Mouse (Mus musculus): ENCODE measurements around the gene Ldlrad2. TPM values are rescaled to one million over a fixed set of nuclear protein-coding genes. Genes with fewer than 3 reads are reported as not detected.
"Not testable (repeated sequence)": the region's sequence is repeated elsewhere in the genome, so short reads cannot be mapped to it uniquely, and the experiment has no call there.

The Ldlrad2 gene
- polyA plus RNA-seq, 1 experiment from 2014 or later, result not detected

DNA sequence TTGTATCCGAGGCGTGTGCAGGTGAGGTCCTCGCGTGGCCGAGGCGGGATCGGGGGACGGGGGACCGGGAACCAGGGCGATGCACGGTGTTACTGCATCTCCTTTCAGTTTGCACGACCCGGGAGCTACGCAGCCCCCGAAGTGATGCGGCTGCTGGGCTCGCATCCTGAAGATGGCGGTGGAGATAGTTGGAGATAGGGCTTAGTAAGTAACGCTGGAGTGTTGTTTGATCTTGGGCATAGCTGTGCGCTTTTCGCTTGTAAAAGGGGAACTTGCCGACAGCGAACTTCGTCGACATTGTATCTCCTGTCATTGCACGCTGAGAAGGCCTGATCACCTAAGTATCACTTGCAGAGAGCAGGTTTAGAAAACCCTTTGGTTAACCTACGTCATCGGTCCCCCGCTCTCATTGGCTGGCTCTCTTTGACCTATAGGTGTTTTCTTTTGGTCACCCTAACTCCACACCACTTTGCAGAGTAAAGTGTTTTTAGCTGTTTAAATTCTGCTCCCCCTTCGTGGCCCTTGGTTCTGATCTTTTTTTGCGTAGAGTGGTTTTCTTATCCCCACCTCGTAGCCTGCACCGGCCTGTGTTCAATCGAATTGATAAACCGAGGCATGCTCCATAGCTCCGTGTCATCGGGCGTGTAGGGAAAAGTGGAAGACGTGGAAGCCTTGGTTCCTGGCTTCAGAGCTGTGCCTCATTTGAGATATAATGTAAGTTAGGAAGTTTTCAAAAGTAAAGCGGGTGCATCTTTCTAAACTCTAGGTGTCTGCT, 20.3 kb upstream of the Ldlrad2 start:
- no peaks in the 10 kb centered on the region for H3K9me3 ChIP-seq (ENCODE audit: control insufficient read depth, low read length)
- peak overlapping the region; percentile 67 for H3K4me2 ChIP-seq (ENCODE audit: low read depth, low read length)
- peak overlapping the region; percentile 82 for H3K9ac ChIP-seq (replicated peaks; ENCODE audit: low read depth, low read length)
- WGBS, result 6% methylated on average over 40 of the region's 40 CpGs
- peaks cover 18% of the 10 kb centered on the region for H3K4me1 ChIP-seq (ENCODE audit: control insufficient read depth, insufficient read depth, low read length)
- no peaks in the 10 kb centered on the region for H3K27me3 ChIP-seq (ENCODE audit: control insufficient read depth, insufficient read depth, low read length)
- peak overlapping the region; percentile 63 for H3K4me3 ChIP-seq (ENCODE audit: low read depth, low read length)
- peak overlapping the region; percentile 99 for H3K27ac ChIP-seq (ENCODE audit: low read depth, low read length)
- ATAC-seq (ENCODE audit: low read depth), result no peak
- H3K36me3 ChIP-seq (ENCODE audit: control insufficient read depth, insufficient read depth, low read length), result no peaks in the 10 kb centered on the region

DNA sequence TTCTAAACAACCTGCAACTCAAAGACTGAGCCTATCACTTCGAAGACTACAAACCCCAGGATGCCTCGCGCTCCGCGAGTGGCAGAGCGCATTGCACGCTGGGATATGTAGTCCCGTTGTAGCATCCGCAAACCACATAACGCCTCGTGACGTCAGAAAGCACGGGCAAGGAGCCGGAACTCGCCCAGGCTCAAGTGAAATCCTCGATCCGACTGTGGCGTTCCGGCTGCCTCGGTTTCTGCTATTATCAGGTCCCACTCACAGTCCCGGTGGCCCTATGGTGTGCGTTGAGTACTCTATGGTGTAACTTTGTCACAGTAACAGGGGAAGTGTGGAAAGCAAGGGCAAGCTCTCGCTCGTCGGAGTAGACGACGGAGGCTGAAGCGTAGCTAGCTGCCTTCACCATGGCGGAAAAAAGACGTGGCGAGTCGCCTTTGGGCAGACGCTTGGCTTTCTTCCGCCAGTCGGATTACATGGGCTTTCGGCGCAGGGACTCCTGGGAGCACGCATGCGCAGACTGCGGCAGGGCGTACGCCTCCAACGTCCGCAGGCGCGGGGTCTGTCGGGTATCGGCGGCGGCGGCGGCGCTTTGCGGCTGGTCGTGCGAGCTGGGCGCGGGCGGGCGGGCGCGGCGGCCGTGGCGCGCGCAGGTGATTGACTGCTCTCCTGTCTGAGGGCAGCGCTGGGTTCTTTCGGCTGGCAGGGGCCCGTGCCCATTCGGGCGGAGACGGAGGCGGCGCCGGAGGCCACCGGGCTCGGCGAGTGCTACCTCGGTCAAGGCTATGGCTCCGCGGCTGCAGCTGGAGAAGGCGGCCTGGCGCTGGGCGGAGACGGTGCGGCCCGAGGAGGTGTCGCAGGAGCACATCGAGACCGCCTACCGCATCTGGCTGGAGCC, 19.5 kb upstream of the Ldlrad2 start, which contains the start of gene Usp48:
TSS of gene Usp48 (plus strand) at position 155 of the 895 bp plus-strand sequence.
- Histone ChIP-seq H3K27ac (ENCODE audit: low read depth, low read length) (peak within 1 kb of the TSS; percentile 99), H3K4me3 (ENCODE audit: low read depth, low read length) (peak within 1 kb of the TSS; percentile 63), H3K4me2 (ENCODE audit: low read depth, low read length) (peak within 1 kb of the TSS; percentile 67), H3K4me1 (ENCODE audit: control insufficient read depth, insufficient read depth, low read length) (peaks cover 18% of the 10 kb centered on the region), H3K9me3 (ENCODE audit: control insufficient read depth, low read length) (no peaks in the 10 kb centered on the region), H3K36me3 (ENCODE audit: control insufficient read depth, insufficient read depth, low read length) (no peaks in the 10 kb centered on the region), H3K9ac (replicated peaks; ENCODE audit: low read depth, low read length) (peak within 1 kb of the TSS; percentile 82), H3K27me3 (ENCODE audit: control insufficient read depth, insufficient read depth, low read length) (no peaks in the 10 kb centered on the region)
- under 1% methylated on average over 91 of the region's 92 CpGs for WGBS
- peak; percentile 95 for ATAC-seq (ENCODE audit: low read depth)

DNA sequence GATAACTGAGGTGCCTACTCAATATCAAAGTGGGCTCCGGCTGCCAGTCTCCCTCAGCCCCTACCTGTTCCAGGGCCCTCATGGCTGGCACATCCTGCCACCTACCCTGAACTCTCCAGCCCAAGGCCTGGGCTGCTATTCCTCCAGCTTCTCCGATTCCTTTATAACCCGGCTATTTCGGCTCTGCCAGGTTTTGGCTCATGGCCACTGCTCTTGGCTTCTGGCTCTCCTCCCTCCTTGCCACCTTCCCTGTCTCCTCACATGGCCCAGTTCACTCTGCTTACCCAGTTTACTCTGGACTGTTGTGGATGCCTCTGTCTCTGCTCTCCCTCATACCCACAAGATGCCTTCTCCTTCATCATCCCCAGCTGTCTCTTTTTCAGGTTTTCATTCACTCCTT, 16.6 kb upstream of the Ldlrad2 start:
- H3K27ac ChIP-seq (ENCODE audit: low read depth, low read length), result no peak overlapping the region
- peaks cover 13% of the 10 kb centered on the region for H3K4me1 ChIP-seq (ENCODE audit: control insufficient read depth, insufficient read depth, low read length)
- no peaks in the 10 kb centered on the region for H3K27me3 ChIP-seq (ENCODE audit: control insufficient read depth, insufficient read depth, low read length)
- WGBS, result 92% methylated on average over 4 of the region's 4 CpGs
- H3K4me2 ChIP-seq (ENCODE audit: low read depth, low read length), result no peak overlapping the region
- H3K9me3 ChIP-seq (ENCODE audit: control insufficient read depth, low read length), result no peaks in the 10 kb centered on the region
- H3K9ac ChIP-seq (replicated peaks; ENCODE audit: low read depth, low read length), result no peak overlapping the region
- H3K4me3 ChIP-seq (ENCODE audit: low read depth, low read length), result no peak overlapping the region
- no peak for ATAC-seq (ENCODE audit: low read depth)
- H3K36me3 ChIP-seq (ENCODE audit: control insufficient read depth, insufficient read depth, low read length), result no peaks in the 10 kb centered on the region

DNA sequence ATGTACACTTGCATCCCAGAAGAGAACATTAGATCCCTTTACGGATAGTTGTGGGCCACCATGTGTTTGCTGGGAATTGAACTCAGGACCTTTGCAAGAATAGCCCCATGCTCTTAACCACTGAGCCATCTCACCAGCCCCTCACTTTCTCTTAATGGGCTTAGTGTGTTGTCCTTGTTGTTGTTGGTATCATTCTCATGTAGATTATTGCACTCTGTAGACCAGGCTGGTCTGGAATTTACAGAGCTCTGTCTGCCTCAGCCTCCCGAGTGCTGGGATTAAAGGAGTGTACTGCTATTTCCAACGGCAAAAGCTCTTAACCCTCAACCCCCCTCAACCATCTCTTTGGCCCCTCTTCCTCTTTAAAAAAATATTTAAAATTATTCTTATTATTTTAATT, 15.2 kb upstream of the Ldlrad2 start:
- 88% methylated on average over 3 of the region's 3 CpGs for WGBS

DNA sequence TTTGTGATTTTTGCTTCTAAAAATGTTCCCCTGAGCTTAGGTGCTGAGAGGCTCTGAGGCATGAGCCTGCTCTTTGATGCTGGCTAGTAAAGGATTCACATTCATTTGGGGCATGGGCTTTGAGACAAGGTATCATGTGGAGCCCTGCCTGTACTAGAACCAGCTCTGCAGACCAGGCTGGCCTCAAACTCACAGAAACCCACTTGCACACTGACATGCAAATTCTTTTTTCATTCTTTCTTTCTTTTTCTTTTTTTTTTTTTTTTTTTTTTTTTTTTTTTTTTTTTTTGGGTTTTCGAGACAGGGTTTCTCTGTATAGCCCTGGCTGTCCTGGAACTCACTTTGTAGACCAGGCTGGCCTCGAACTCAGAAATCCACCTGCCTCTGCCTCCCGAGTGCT, 14.7 kb upstream of the Ldlrad2 start:
- not testable (repeated sequence) for H3K9ac ChIP-seq (replicated peaks; ENCODE audit: low read depth, low read length); H3K4me1 ChIP-seq (ENCODE audit: control insufficient read depth, insufficient read depth, low read length); ATAC-seq (ENCODE audit: low read depth); H3K4me3 ChIP-seq (ENCODE audit: low read depth, low read length); H3K27ac ChIP-seq (ENCODE audit: low read depth, low read length); H3K9me3 ChIP-seq (ENCODE audit: control insufficient read depth, low read length); H3K36me3 ChIP-seq (ENCODE audit: control insufficient read depth, insufficient read depth, low read length); H3K27me3 ChIP-seq (ENCODE audit: control insufficient read depth, insufficient read depth, low read length); H3K4me2 ChIP-seq (ENCODE audit: low read depth, low read length)
- 98% methylated on average over 2 of the region's 3 CpGs for WGBS

More for the DNA sequence above, 15.2 kb upstream of the Ldlrad2 start:
- H3K9ac ChIP-seq (replicated peaks; ENCODE audit: low read depth, low read length), result no peak overlapping the region
- H3K9me3 ChIP-seq (ENCODE audit: control insufficient read depth, low read length), result no peaks in the 10 kb centered on the region
- no peaks in the 10 kb centered on the region for H3K36me3 ChIP-seq (ENCODE audit: control insufficient read depth, insufficient read depth, low read length)
- H3K27me3 ChIP-seq (ENCODE audit: control insufficient read depth, insufficient read depth, low read length), result no peaks in the 10 kb centered on the region
- H3K4me3 ChIP-seq (ENCODE audit: low read depth, low read length), result no peak overlapping the region
- H3K4me1 ChIP-seq (ENCODE audit: control insufficient read depth, insufficient read depth, low read length), result 0 out of 2 replicates have a peak, but pooled peaks cover 3% of the 10 kb centered on the region
- no peak overlapping the region for H3K27ac ChIP-seq (ENCODE audit: low read depth, low read length)
- no peak for ATAC-seq (ENCODE audit: low read depth)
- no peak overlapping the region for H3K4me2 ChIP-seq (ENCODE audit: low read depth, low read length)

DNA sequence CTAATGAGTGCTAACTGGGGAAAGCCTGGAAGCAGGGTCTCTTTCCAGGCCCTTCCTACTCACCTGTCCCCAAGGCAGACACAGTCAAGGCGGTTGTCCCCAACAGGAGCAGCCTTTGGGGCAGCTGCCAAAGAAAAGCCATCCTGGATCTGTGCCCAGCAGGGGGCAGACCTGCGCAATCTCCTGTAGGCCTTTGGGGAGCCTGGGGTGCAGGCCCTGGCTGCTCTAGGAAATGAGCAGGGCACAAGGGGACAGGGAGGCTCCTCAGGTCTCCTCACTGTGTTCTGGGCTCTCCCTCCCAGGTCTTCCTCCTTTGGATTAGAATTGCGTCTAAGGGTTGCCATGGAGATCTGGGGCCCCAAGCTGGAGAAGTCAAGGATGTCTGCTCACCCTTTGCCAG, 7.4 kb upstream of the Ldlrad2 start:
- no peaks in the 10 kb centered on the region for H3K27me3 ChIP-seq (ENCODE audit: control insufficient read depth, insufficient read depth, low read length)
- no peak for ATAC-seq (ENCODE audit: low read depth)
- H3K36me3 ChIP-seq (ENCODE audit: control insufficient read depth, insufficient read depth, low read length), result no peaks in the 10 kb centered on the region
- H3K4me3 ChIP-seq (ENCODE audit: low read depth, low read length), result no peak overlapping the region
- H3K27ac ChIP-seq (ENCODE audit: low read depth, low read length), result no peak overlapping the region
- WGBS, result 40% methylated on average over 3 of the region's 3 CpGs
- H3K4me1 ChIP-seq (ENCODE audit: control insufficient read depth, insufficient read depth, low read length), result no peaks in the 10 kb centered on the region
- H3K9ac ChIP-seq (replicated peaks; ENCODE audit: low read depth, low read length), result no peak overlapping the region
- H3K4me2 ChIP-seq (ENCODE audit: low read depth, low read length), result no peak overlapping the region
- no peaks in the 10 kb centered on the region for H3K9me3 ChIP-seq (ENCODE audit: control insufficient read depth, low read length)

DNA sequence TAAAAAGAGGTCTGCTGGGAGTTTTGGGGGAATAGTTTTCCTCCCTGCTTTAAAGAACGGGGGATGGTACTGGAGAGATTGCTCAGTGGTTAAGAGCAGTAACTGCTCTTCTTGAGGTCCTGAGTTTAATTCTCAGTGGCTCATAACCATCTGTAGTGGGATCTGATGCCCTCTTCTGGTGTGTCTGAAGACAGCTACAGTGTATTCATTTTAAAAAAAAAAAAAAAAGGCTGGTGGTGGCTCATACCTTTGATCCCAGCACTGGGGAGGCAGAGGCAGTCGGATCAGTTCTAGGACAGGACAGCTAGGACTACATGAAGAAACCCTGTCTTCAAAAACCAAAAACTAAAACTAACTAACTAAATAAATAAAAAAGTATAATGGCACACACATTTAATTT, 5.9 kb upstream of the Ldlrad2 start:
- H3K27me3 ChIP-seq (ENCODE audit: control insufficient read depth, insufficient read depth, low read length), result no peaks in the 10 kb centered on the region
- no peaks in the 10 kb centered on the region for H3K4me1 ChIP-seq (ENCODE audit: control insufficient read depth, insufficient read depth, low read length)
- no peaks in the 10 kb centered on the region for H3K36me3 ChIP-seq (ENCODE audit: control insufficient read depth, insufficient read depth, low read length)
- no peaks in the 10 kb centered on the region for H3K9me3 ChIP-seq (ENCODE audit: control insufficient read depth, low read length)
- 71% methylated on average over 2 of the region's 2 CpGs for WGBS
- H3K4me2 ChIP-seq (ENCODE audit: low read depth, low read length), result no peak overlapping the region
- no peak for ATAC-seq (ENCODE audit: low read depth)
- H3K27ac ChIP-seq (ENCODE audit: low read depth, low read length), result no peak overlapping the region
- no peak overlapping the region for H3K9ac ChIP-seq (replicated peaks; ENCODE audit: low read depth, low read length)
- no peak overlapping the region for H3K4me3 ChIP-seq (ENCODE audit: low read depth, low read length)

DNA sequence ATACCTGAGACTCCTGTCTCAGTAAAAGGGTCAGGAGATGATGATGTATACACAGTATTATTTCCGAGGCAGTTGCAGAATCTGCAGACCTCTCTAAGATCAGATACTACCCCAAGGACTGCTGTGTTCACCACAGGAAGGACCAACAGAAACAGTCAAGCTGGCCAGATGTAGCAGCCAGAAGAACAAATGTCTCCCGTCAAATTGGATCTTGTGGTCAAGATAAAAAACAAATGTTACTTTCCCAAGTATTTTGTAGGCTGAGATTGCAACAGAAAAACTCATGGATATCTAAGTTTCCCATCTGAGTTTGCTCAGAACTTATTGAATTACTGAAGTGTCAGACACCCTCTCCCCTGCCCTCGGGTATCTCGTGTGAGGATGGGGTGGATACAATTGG, 5.4 kb upstream of the Ldlrad2 start:
- Histone ChIP-seq H3K4me1 (ENCODE audit: control insufficient read depth, insufficient read depth, low read length) (no peaks in the 10 kb centered on the region), H3K27ac (ENCODE audit: low read depth, low read length) (no peak overlapping the region), H3K27me3 (ENCODE audit: control insufficient read depth, insufficient read depth, low read length) (no peaks in the 10 kb centered on the region), H3K9me3 (ENCODE audit: control insufficient read depth, low read length) (no peaks in the 10 kb centered on the region), H3K4me2 (ENCODE audit: low read depth, low read length) (no peak overlapping the region), H3K4me3 (ENCODE audit: low read depth, low read length) (no peak overlapping the region), H3K36me3 (ENCODE audit: control insufficient read depth, insufficient read depth, low read length) (no peaks in the 10 kb centered on the region), H3K9ac (replicated peaks; ENCODE audit: low read depth, low read length) (no peak overlapping the region)
- 74% methylated on average over 4 of the region's 4 CpGs for WGBS
- no peak for ATAC-seq (ENCODE audit: low read depth)
